Mouse (Mus musculus) ovary, postnatal 10 days (tissue): ENCODE data around the gene Hist2h2be.
"Not testable (repeated sequence)": the region's sequence is repeated elsewhere in the genome, so short reads cannot be mapped to it uniquely, and the experiment has no call there.

Experiments used
- DNase-seq: peaks from one replicate; pipeline ENCODE4 v3.0.0; 2022; ENCODE audit warnings: low spot score

Gene Hist2h2be

DNA sequence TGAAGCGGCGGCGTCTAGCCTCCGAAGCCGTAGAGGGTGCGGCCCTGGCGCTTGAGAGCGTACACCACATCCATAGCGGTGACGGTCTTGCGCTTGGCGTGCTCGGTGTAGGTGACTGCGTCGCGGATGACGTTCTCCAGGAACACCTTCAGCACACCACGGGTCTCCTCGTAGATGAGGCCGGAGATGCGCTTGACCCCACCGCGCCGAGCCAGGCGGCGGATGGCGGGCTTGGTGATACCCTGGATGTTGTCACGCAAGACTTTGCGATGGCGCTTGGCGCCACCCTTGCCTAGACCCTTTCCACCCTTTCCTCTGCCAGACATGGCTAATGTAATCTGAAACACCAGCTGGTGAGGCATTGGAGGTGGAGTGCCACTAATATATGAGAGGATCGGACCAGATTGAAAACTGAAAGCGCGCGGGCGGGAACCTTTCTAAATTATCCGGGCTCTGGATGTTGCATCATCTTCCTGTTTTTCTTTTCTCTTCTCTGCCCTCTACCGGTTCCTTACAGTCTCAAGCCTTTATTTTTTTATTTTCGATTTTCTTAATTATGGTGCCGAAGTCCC, 42.1 kb downstream of the Hist2h2be start, which contains the start of gene Hist2h4:
Hist2h4 (minus strand) TSS at position 333 of the 572 bp plus-strand sequence.
- DNase-seq, result peak; percentile 96

DNA sequence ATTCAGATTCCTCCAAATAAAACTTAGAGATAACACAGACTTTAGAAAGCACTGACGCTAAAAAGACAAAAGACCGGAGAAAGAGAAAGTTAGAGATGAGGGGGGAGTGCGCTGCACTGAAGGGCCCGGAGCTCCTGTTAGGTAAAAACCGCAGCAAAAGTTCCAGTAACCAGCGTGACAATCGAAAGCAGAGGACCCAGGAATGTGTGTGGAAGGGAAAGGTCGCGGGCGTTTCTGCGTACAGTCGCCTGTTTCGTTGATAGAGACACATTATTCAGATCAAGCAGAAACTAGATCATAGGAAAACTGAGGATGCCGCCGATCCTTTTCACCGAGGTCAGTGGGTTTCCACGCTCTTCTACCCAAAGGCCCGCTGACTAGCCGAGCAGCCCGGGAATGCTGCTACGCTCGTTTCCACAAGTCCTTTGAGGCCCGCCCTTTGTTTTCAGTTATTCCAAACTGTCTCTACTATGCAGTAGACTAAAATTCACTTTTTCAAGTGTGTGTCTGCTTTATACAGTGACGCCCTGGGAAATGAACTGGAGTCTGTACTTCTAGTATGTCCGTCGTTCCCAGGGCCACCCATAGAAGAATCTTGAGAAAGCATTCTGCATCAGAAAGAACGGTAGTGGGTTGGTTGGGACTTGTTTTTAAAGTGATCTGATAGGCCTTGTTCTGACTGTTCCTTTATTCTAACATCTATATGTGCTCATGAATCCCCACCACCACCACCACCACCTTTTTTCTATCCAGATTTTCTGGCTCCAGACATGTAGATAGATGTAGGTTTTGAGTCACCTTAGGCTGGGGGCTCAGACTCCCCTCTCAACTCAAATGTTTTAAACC, 42.9 kb downstream of the Hist2h2be start:
- DNase-seq, result no peak

DNA sequence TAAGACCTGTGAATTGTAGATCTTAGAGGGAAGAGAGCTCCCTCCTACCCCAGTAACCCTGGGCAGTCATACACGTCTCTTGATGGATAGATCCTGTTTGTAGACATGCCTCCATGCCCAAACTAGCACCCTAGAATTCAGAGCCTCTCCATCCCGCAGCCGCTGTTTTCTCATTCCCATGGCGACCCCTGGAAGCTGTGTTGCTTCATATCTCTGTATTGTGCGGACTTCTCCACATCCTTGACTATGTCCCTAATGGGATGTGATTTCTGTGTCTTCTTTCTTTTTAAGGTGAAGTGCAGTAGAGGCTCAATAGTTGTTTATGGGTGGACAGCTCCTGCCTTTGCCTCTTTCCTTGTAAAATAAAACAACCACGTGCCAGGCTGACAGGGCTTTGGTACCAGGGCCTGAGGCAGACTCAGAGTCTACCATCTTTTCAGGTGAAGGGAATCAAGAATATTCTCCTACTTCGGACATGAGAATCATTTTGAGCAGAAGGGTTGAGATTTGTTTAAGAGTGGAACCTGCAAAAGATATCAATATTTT, 43.6 kb downstream of the Hist2h2be start:
- DNase-seq, result no peak

DNA sequence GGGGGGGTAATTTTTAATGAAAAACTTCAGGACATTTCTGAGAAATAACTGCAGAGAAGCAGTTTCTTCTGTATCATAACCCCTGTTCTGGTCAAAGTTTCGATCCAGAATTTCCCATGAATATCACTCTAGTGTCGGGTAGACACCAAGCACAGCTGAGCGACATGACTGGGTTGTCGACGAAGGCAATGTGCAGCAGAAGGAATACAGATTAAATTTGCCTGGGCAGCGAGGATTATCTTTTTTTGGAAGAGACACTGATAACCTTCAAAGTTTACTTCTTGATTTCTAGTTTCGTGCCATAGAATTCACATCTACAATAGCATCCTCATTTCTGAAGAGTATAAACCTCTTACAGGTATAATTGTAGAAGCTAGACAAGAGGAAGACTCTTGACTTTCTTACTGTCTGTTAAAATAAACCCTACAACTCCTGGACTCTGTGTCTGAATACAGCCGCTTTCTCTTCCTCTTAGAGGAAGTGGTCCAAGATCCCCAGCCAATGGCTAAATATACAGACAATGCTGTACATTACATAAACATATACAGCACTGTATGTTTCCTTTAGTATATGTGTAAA, 45.3 kb downstream of the Hist2h2be start:
- no peak for DNase-seq

DNA sequence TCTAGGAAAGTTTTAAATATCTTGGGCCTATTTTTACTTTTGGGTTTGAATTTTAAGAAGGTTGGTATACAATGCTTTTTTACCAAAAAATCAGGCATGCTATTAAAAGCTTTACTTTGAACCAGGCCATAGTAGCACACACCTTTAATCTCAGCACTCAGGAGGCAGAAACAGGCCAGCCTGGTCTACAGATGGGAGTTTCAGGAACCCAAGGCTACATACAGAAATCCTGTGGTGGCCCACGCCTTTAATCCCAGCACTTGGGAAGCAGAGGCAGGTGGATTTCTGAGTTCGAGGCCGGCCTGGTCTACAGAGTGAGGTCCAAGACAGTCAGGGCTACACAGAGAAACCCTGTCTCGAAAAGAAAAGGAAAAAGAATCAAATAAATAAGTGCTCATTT, 46.6 kb downstream of the Hist2h2be start:
- no peak for DNase-seq

DNA sequence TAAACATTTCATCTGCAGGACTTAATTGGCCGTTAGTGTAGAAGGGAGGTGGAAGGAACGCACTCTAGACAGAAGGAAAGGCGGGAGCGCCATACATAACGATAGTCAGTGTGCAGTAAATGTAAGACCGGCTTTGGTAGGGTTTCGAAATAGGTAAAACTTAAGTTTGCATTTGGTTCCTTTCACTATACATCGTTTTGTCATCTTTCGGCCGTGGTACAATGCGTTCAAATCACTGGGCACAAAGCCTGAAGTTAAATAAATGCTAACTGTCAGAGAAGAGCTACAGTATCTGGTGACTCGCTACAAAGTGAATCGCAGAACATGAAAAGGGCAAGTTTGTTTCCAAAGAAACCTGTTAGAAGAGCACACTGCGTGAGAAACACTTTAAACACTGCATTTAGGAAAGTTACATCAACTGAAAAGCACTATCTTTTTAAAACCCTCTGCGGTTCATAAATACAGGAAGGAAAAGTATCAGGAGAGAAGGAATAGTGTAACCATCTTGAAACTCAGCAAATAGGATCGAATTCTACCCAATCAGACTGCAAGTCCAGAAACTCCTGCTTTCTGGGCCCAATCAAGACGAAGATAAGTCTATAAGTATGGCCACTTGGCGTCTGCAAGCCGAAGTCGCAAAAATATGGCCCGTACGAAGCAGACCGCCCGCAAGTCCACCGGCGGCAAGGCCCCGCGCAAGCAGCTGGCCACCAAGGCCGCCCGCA, 47.3 kb downstream of the Hist2h2be start, which contains the start of gene Hist2h3b:
Hist2h3b (plus strand) TSS at position 604 of the 725 bp plus-strand sequence.
- DNase-seq, result peak; percentile 88

DNA sequence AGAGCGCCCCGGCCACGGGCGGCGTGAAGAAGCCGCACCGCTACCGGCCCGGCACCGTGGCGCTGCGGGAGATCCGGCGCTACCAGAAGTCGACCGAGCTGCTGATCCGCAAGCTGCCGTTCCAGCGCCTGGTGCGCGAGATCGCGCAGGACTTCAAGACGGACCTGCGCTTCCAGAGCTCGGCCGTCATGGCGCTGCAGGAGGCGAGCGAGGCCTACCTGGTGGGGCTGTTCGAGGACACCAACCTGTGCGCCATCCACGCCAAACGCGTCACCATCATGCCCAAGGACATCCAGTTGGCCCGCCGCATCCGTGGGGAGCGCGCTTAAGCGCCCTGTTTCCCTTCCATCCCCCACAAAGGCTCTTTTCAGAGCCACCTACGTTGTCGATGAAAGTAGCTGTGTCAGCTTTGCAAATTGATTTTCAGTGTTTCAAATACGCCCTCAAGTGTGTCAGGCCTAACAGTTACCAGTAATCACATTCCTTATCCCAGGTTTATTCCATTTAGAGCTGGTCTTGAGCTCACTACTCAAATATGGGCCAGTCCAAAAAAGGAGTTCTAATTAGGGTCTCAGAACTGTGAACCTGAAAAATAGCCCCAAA, 48.0 kb downstream of the Hist2h2be start:
- DNase-seq, result not testable (repeated sequence)

DNA sequence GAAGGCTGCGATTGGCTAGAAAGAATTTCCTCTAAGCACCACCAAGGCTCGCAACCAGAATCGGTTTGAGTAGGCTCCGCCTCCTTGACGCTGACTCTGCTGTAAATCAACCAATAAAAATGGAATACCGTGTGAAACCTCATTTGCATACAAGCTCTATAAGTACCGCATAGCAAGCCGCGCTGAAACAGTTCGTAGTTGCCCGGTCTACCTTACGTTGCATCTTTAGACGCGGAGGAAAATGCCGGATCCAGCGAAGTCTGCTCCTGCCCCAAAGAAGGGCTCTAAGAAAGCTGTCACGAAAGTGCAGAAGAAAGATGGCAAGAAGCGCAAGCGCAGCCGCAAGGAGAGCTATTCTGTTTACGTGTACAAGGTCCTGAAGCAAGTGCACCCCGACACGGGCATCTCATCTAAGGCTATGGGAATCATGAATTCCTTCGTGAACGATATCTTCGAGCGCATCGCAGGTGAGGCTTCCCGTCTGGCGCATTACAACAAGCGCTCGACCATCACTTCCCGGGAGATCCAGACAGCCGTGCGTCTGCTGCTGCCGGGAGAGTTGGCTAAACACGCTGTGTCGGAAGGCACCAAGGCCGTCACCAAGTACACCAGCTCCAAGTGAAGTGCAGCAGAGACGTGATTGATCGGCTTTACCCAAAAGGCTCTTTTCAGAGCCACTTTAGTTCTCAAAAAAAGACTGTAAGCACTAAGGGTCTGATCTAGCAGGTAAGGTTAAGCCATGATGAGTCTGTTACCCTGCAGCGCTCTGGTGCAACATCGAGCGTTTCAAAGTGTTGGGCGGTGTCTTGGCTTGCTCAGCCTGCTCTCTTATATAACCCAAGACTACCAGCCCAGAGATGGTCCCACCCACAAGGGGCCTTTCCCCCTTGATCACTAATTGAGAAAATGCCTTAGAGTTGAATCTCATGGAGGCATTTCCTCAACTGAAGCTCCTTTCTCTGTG, 48.9 kb downstream of the Hist2h2be start, which contains the start of gene Hist2h2bb:
Hist2h2bb (plus strand) TSS at position 242 of the 964 bp plus-strand sequence.
- DNase-seq, result peak; percentile 85
